14 mouse cellular contexts compared by ENCODE assay signal in the genomic region with DNA sequence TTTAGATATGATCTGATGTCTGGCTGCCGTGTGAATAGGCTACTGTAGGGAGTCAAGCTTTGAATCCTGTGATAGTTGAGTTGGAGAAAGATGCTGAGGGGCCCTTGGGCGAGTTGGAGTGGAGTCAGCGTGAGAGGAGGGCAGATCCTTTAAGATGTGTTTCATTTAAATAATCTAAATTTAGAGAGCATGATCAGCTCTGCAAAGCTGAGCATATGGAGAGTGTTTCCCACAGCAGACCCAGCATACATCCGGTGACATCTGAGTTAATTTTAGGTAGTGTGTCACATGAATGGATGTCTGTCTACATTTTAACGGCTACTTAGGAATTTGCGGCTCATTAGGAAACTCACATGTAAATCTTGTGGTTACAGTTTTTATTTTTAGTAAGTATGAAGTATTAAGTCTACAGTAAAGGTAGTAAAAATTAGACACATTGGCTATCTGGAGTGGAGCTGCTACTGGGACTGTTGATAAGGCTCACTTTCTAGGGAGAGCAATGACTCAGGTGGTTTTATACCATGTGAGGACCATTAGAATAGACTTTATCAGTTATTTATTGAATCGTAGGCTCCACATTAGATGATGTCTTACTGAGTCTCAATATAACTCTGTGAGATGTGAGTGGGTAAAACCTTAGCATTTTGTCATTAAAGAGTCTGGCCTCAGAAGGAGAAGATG.
DNase-seq lines count a peak whose midpoint lies in the region; ATAC-seq and TF ChIP-seq lines count a peak whose summit lies in the region.
"Had no signal": no experiment of that assay in that cellular context is flagged by ENCODE, and none has a peak within 500 bp of the region (broad histone marks: within the 10 kb centered on the region; RNA-seq: fewer than 3 reads in every experiment).

No protein-coding gene starts in this region.

- peak; percentile 53 for DNase-seq in heart, postnatal 0 days (ENCODE audit: low spot score)
- no peak for DNase-seq in heart, adult 8-10 months (ENCODE audit: low spot score)
- peak; percentile 79 for DNase-seq in CH12.LX (ENCODE audit: extremely low read depth)
- peak; percentile 42 for DNase-seq in brain, adult 2 months (ENCODE audit: low read depth, low spot score)
- no peak for DNase-seq in layer of hippocampus, adult 11-12 months (ENCODE audit: low spot score)
- DNase-seq in kidney, postnatal 36 days: no peak
- DNase-seq: gastrocnemius, postnatal 14 days; kidney, adult 2 months; layer of hippocampus, adult 9-11 months; right cerebral cortex, postnatal 4 days had no signal

- no peaks in the 10 kb centered on the region for H3K79me2 ChIP-seq in CH12.LX (replicated peaks; ENCODE audit: control insufficient read depth, extremely low read depth, insufficient read depth, poor library complexity, severe bottlenecking)

- no peak overlapping the region for H3K4me3 ChIP-seq in heart, postnatal 0 days (ENCODE audit: low read depth, low read length)
- H3K4me3 ChIP-seq in CH12.LX (replicated peaks in 1 of 3; ENCODE audit: low read depth in 2 of 3, low read length in 2 of 3, poor library complexity in 1 of 3): no peak overlapping the region
- no peak overlapping the region for H3K4me3 ChIP-seq in liver, embryonic 16.5 days (ENCODE audit: low read depth, low read length)
- H3K4me3 ChIP-seq: limb, embryonic 10.5 days had no signal

- H3K27me3 ChIP-seq in heart, postnatal 0 days (ENCODE audit: control insufficient read depth, insufficient read depth, low read length): no peaks in the 10 kb centered on the region
- H3K27me3 ChIP-seq in CH12.LX (replicated peaks): no peaks in the 10 kb centered on the region
- H3K27me3 ChIP-seq in liver, embryonic 16.5 days (ENCODE audit: control insufficient read depth, insufficient read depth, low read depth, low read length): no peaks in the 10 kb centered on the region

- H3K9ac ChIP-seq in heart, postnatal 0 days (replicated peaks; ENCODE audit: low read depth, low read length): no peak overlapping the region
- H3K9ac ChIP-seq in CH12.LX (ENCODE audit: insufficient read depth, low read depth): no peak overlapping the region
- no peak overlapping the region for H3K9ac ChIP-seq in liver, embryonic 16.5 days (ENCODE audit: low read depth, low read length)
- H3K9ac ChIP-seq: hindbrain, embryonic 14.5 days had no signal

- 37% methylated on average over 7 of the region's 7 CpGs for WGBS in heart, postnatal 0 days
- WGBS in liver, embryonic 16.5 days (ENCODE audit: insufficient replicate concordance): 37% methylated on average over 7 of the region's 7 CpGs

- H3K36me3 ChIP-seq in heart, postnatal 0 days (replicated peaks; ENCODE audit: control insufficient read depth, insufficient read depth, low read length): no peaks in the 10 kb centered on the region
- no peaks in the 10 kb centered on the region for H3K36me3 ChIP-seq in CH12.LX (replicated peaks in 1 of 2; ENCODE audit: control insufficient read depth in 1 of 2, insufficient read depth in 1 of 2, low read length in 1 of 2)
- no peaks in the 10 kb centered on the region for H3K36me3 ChIP-seq in liver, embryonic 16.5 days (ENCODE audit: control insufficient read depth, insufficient read depth)
- H3K36me3 ChIP-seq: limb, embryonic 10.5 days had no signal

- ATAC-seq in heart, postnatal 0 days (ENCODE audit: insufficient read depth, low read depth): peak; percentile 64; the same call in 1 of the 2 replicates
- ATAC-seq in liver, embryonic 16.5 days (ENCODE audit: low read depth): peak; percentile 61

- TF ChIP-seq RAD21 in CH12.LX (IDR thresholded peaks at IDR 0.05; ENCODE audit: low read depth, low read length): no peak; the same call in 1 of the 2 replicates

- no peaks in the 10 kb centered on the region for H3K9me3 ChIP-seq in heart, postnatal 0 days (replicated peaks; ENCODE audit: control insufficient read depth, low read length)
- no peaks in the 10 kb centered on the region for H3K9me3 ChIP-seq in CH12.LX (replicated peaks; ENCODE audit: low read length)
- no peaks in the 10 kb centered on the region for H3K9me3 ChIP-seq in liver, embryonic 16.5 days (replicated peaks; ENCODE audit: control insufficient read depth, low read length)
- H3K9me3 ChIP-seq: limb, embryonic 10.5 days had no signal

- H3K4me2 ChIP-seq in heart, postnatal 0 days (ENCODE audit: low read depth, low read length): no peak overlapping the region
- 0 out of 2 replicates have a peak overlapping the region, but pooled peaks have one; percentile 13 for H3K4me2 ChIP-seq in CH12.LX (ENCODE audit: insufficient read depth, low read depth, poor library complexity, severe bottlenecking)
- H3K4me2 ChIP-seq in liver, embryonic 16.5 days (ENCODE audit: low read depth, low read length): no peak overlapping the region
- H3K4me2 ChIP-seq: hindbrain, embryonic 14.5 days had no signal

- no peak for TF ChIP-seq CTCF in heart, postnatal 0 days (IDR thresholded peaks at IDR 0.05; ENCODE audit: low read depth)
- no peak for TF ChIP-seq CTCF in CH12.LX (conservative IDR thresholded peaks at IDR 0.05 in 1 of 2, IDR thresholded peaks at IDR 0.05 in 1 of 2; ENCODE audit: low read depth in 2 of 2, low read length in 2 of 2)

- TF ChIP-seq EP300 in heart, postnatal 0 days (IDR thresholded peaks at IDR 0.05; ENCODE audit: low read depth): no peak
- TF ChIP-seq EP300 in CH12.LX (IDR thresholded peaks at IDR 0.05; ENCODE audit: low read length): peak; percentile 89

- dilution Hi-C loops in CH12.LX (cut with MboI; ENCODE audit: extremely low pct_ligation_motif_present, extremely low pct_unique_long_range_greater_than_20kb, low sequenced_read_pairs): no loop called here

- H3K27ac ChIP-seq in heart, postnatal 0 days (ENCODE audit: low read depth): peak overlapping the region; percentile 49
- no peak overlapping the region for H3K27ac ChIP-seq in CH12.LX (ENCODE audit: insufficient read depth, low read depth)
- no peak overlapping the region for H3K27ac ChIP-seq in liver, embryonic 16.5 days (ENCODE audit: low read length)
- H3K27ac ChIP-seq: hindbrain, embryonic 14.5 days; limb, embryonic 10.5 days; macrophage had no signal

- in situ Hi-C loops in CH12.LX (cut with MboI; ENCODE audit: low pct_ligation_motif_present, low pct_unique_long_range_greater_than_20kb, low sequenced_read_pairs): no loop called here

- TF ChIP-seq POLR2A in CH12.LX (IDR thresholded peaks at IDR 0.05; ENCODE audit: low read depth, low read length): no peak

- H3K4me1 ChIP-seq in heart, postnatal 0 days (ENCODE audit: control insufficient read depth, insufficient read depth): peaks cover 27% of the 10 kb centered on the region
- peaks cover 14 to 23% of the 10 kb centered on the region in 2 experiments; a peak in 3 of 4 replicates for H3K4me1 ChIP-seq in CH12.LX (ENCODE audit: control insufficient read depth in 1 of 2, insufficient read depth in 2 of 2)
- no peaks in the 10 kb centered on the region for H3K4me1 ChIP-seq in liver, embryonic 16.5 days (ENCODE audit: control insufficient read depth, low read depth, low read length)
- H3K4me1 ChIP-seq: limb, embryonic 10.5 days had no signal

TF ChIP-seq in CH12.LX, 34 proteins besides CTCF, POLR2A, EP300 and RAD21:
- TF ChIP-seq SMC3 (IDR thresholded peaks at IDR 0.05; ENCODE audit: low read depth, low read length): no peak
- peak; percentile 39; the same call in 1 of the 2 replicates for TF ChIP-seq SIN3A (IDR thresholded peaks at IDR 0.05; ENCODE audit: low read length)
- TF ChIP-seq JUN (IDR thresholded peaks at IDR 0.05; ENCODE audit: insufficient read depth, low read depth, low read length): peak; percentile 83
- no peak for TF ChIP-seq ZKSCAN1 (IDR thresholded peaks at IDR 0.05; ENCODE audit: borderline replicate concordance, low read depth, low read length)
- TF ChIP-seq MAFK (IDR thresholded peaks at IDR 0.05; ENCODE audit: insufficient replicate concordance, low read length): no peak
- peak; percentile 87 for TF ChIP-seq BHLHE40 (IDR thresholded peaks at IDR 0.05; ENCODE audit: low read depth, low read length)
- no peak for TF ChIP-seq E2F4 (IDR thresholded peaks at IDR 0.05; ENCODE audit: insufficient replicate concordance, low read depth, low read length)
- peak; percentile 40; the same call in 1 of the 2 replicates for TF ChIP-seq IRF4 (IDR thresholded peaks at IDR 0.05; ENCODE audit: low read depth, low read length)
- TF ChIP-seq POLR2AphosphoS2 (IDR thresholded peaks at IDR 0.05; ENCODE audit: low read depth, low read length): no peak
- TF ChIP-seq MEF2A (IDR thresholded peaks at IDR 0.05; ENCODE audit: borderline replicate concordance, low read depth, low read length): peak; percentile 98
- TF ChIP-seq TCF12 (IDR thresholded peaks at IDR 0.05; ENCODE audit: low read depth, low read length): peak; percentile 62; the same call in 1 of the 2 replicates
- TF ChIP-seq UBTF (IDR thresholded peaks at IDR 0.05; ENCODE audit: low read depth, low read length): no peak
- TF ChIP-seq ETS1 (conservative IDR thresholded peaks at IDR 0.05; ENCODE audit: low read depth, low read length): peak; percentile 92
- TF ChIP-seq ELF1 (IDR thresholded peaks at IDR 0.05; ENCODE audit: low read depth, low read length): no peak
- no peak for TF ChIP-seq NELFE (IDR thresholded peaks at IDR 0.05; ENCODE audit: low read depth, low read length)
- TF ChIP-seq MAX (IDR thresholded peaks at IDR 0.05; ENCODE audit: low read length): peak; percentile 30; the same call in 1 of the 2 replicates
- TF ChIP-seq JUND (conservative IDR thresholded peaks at IDR 0.05; ENCODE audit: low read depth, low read length): peak; percentile 79
- no peak for TF ChIP-seq MXI1 (IDR thresholded peaks at IDR 0.05; ENCODE audit: low read depth, low read length)
- no peak for TF ChIP-seq CHD1 (IDR thresholded peaks at IDR 0.05; ENCODE audit: low read depth, low read length)
- no peak for TF ChIP-seq NRF1 (IDR thresholded peaks at IDR 0.05; ENCODE audit: low read depth, low read length)
- TF ChIP-seq CHD2 (IDR thresholded peaks at IDR 0.05; ENCODE audit: low read length): 0 out of 2 replicates have a peak, but pooled peaks have one; percentile 19
- no peak for TF ChIP-seq RCOR1 (conservative IDR thresholded peaks at IDR 0.05; ENCODE audit: low read depth, low read length)
- no peak for TF ChIP-seq PAX5 (IDR thresholded peaks at IDR 0.05; ENCODE audit: low read length)
- peak; percentile 64 for TF ChIP-seq MYC (IDR thresholded peaks at IDR 0.05; ENCODE audit: low read depth, low read length)

Comparison
In these comparisons a context has a peak if more than half of its experiments do, and no peak if none do; other contexts are left out.
1. DNase-seq: peak in heart, postnatal 0 days (single experiment), CH12.LX (single experiment) and brain, adult 2 months (single experiment); none in heart, adult 8-10 months (single experiment), layer of hippocampus, adult 11-12 months (single experiment) and kidney, postnatal 36 days (0 of 2).